Mouse (Mus musculus) ovary, adult 18-20 months (tissue): Measurements from ENCODE around the gene Arhgap44.

Source experiments
- DNase-seq: peaks from one replicate; pipeline ENCODE4 v3.0.0; 2022; ENCODE audit warnings: low spot score, mixed read lengths

The Arhgap44 gene

GRCm38 (mm10) chr11:65006047-65006446, 156.7 kb downstream of the Arhgap44 start:
- DNase-seq, result no peak

GRCm38 (mm10) chr11:65004836-65005235, 157.9 kb downstream of the Arhgap44 start:
- DNase-seq, result no peak

- DNase-seq, result no peak
These were observed 159.2 kb downstream of the Arhgap44 start for GRCm38 (mm10) chr11:65003611-65004010.

GRCm38 (mm10) chr11:65001729-65002128, 161.0 kb downstream of the Arhgap44 start:
- DNase-seq, result no peak

GRCm38 (mm10) chr11:64999685-65000084, 163.1 kb downstream of the Arhgap44 start:
- DNase-seq, result no peak

- no peak for DNase-seq
These were observed 164.3 kb downstream of the Arhgap44 start for GRCm38 (mm10) chr11:64998439-64998838.

GRCm38 (mm10) chr11:64988556-64988955, 174.2 kb downstream of the Arhgap44 start:
- peak; percentile 9 for DNase-seq

GRCm38 (mm10) chr11:64979489-64979845, 183.3 kb downstream of the Arhgap44 start:
- no peak for DNase-seq

- DNase-seq, result peak; percentile 95
These were observed 183.9 kb downstream of the Arhgap44 start, which contains the start of gene Elac2 for GRCm38 (mm10) chr11:64978720-64979488. TSS of gene Elac2 (plus strand) at chr11:64979038.

GRCm38 (mm10) chr11:64972418-64972817, 190.3 kb downstream of the Arhgap44 start:
- DNase-seq, result no peak

- DNase-seq, result no peak
These were observed 191.2 kb downstream of the Arhgap44 start for GRCm38 (mm10) chr11:64971471-64971988.

GRCm38 (mm10) chr11:64968939-64969342, 193.8 kb downstream of the Arhgap44 start:
- DNase-seq, result no peak

GRCm38 (mm10) chr11:64968507-64968906, 194.3 kb downstream of the Arhgap44 start:
- peak; percentile 20 for DNase-seq

GRCm38 (mm10) chr11:64962629-64963028, 200.1 kb downstream of the Arhgap44 start:
- DNase-seq, result no peak

GRCm38 (mm10) chr11:64956962-64957729, 205.6 kb downstream of the Arhgap44 start:
- DNase-seq, result no peak
